Mouse (Mus musculus): Measurements from ENCODE around the gene Gm28051.
A peak's percentile ranks its signal among the peaks of the same experiment; 100 is the strongest.

Gm28051 gene

DNA sequence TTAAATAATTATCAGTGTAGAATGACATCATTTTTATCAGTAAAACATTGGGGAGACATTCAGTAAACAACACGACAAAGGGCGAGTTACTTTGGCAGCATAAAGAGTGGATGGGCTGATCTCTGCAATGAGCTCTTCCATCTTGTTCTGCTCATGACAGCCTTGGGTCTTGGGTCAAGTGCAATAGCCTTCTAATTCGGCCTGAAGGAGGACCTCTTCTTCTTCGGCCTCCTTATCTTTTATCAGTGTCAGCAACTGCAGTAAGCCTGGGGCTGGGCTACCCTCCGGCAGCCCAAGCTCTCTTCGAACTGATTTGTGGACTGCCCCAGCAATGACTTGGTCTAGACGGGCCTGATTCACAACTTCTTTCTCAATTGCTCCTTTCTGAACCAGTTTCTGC, 15.5 kb downstream of the Gm28051 start:
- DNase-seq, result no peak

DNA sequence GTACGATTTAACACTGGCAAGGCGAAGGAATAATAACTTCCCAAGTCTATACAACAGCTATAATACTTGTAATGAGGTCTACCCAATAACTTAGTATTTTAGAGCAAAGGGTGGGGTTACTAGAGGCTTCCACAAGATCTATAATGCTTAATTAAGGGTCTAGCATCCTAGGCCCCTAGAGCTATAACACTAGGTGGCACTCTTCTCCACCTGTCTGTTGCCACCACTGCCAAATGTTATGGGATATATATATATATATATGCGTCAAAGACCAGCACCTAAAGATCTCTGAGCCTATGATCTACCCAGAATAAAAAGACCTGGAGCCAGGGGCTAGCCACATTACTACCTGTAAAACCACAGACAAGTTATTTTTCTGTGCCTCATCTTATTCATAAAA, 17.3 kb downstream of the Gm28051 start:
- DNase-seq, result peak in 1 of 2 experiments; percentile 32

DNA sequence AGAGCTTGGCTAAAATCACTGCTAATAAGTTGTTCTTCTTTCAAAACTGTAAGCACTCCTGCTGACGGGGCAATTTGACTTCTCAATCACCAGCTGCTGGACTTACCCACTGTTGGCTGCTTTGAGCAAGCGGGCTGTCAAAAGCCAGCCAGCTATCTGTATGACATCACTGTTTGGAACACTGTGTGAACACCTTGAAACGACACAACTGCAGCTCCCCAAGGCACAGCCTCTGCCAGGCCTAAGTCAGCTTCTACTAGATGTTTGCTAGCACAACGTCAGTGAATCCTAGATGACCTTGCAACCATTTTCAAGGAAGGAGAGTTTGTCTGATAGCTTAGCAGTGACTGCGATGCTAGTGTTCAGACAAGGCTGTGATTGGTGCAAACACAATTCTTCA, 18.5 kb downstream of the Gm28051 start:
- no peak for DNase-seq

DNA sequence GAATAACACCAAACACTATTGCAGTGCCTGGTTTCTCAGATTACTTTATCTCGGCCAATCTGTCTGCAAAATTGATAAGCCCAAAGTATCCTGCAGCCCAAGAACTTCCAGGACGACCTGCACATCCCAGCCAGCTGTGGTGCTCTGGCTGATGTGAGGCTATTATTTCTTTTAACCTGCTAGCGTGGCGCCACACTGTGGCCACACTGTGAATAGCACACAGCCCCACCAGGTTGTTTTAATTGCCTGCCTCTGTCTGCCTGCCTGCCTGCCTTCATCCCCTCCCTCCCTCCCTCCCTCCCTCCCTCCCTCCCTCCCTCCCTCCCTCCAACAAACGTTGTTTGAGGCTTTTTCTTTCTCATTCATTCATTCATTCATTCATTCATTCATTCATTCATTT, 24.2 kb downstream of the Gm28051 start:
- DNase-seq, result peak in 1 of 2 experiments; percentile 57

DNA sequence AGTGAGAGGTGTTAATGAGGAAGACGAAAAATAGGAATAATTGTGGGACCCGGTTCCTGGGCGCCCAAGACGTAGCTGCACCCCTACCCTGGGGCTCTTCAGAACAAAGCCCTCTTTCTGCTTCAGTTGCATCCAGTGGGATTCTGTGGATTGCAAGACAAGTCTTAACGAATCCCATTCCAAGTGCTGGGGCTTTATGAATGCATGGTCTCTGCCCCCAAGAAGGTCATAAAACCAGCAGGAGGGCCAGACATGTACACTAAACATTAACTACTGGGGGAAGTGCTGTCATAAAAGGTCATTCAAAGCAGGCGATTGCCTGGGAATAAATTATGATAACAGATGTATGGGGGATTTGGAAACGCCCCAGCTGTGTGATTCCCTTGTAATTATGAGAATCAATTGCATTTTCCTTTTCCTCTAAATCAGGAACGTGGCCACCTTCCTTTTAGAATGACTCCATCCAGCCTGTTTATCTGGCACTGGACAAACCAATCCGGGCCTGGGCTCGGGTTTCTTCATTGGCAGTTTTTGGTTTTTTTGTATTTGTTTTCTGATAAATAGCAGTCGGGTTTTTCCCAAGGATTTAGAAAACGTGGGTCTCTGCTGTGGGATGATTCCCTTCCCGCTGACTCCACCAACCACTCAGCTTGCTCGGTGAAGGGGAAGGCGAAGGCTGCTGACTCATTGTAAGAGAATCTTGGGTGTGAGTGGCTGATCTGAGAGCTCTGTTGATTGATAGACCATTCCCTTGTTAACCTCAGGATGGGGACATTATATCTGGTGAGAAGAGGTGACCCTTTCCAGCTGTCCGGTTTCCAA, 26.6 kb downstream of the Gm28051 start:
- no peak for DNase-seq

DNA sequence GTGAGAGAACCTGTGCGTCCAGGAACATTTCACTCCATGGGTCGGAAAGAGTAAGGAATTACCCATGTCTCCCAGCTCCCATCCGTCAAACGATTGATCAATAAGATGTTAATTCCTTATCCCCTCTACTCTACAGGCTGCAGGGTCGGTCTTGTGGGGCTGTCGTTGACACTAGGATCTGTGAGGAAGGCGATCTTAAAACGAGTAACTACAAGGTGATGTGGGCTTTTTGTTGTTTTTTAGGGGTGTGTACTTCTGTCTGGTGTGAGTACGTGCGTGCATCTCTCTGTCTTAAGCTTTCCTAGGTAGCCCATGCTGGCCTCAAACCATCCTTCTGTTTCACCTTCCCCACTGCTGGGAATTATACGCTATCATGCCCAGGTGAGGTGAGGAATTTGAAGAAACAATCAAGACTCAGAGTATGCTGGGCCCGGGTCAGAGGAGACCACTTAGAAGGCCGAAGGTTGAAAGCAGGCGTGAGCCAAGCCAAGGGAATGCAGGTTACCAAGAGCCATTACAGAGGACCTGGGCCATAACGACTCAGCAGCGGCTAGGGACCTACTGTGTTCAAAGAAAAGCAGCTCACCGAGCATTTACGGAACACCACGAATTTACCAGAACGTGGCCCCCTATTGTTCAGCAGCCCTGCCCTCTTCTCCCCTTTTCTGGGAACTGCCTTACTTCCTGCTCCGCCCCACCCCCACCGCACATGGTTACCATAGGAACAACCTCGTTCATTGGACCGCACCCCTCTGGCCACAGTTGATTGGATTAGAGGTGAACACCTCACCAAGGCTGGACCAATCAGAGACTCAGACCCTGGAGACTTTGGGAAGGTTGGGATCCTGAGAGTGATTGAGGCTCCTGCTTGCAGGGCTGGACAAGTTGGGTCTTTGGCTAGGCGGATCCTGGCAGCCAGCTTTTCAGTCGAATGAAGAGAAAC, 27.4 kb downstream of the Gm28051 start:
- peak; percentile 81 to 91 for DNase-seq

DNA sequence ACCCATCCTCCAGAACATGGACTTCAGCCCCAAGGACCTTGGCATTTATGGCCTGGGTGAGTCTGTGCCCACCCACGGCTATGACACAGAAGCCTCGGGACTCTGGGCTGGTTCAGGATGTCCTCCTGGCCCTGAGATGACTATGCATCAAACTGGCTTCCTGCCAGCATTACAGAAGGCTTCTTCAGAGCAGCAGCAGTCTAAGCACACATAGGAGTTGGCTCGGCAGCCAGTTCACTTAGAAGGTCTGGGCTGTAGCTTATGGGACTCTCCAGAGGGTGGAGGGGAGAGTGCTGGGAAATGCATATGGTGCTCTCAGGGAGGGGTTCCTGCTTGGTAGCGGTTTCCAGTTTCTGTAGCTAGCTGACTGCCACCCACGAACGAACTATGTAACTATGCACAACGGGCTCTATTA, 31.8 kb downstream of the Gm28051 start:
- DNase-seq, result no peak

DNA sequence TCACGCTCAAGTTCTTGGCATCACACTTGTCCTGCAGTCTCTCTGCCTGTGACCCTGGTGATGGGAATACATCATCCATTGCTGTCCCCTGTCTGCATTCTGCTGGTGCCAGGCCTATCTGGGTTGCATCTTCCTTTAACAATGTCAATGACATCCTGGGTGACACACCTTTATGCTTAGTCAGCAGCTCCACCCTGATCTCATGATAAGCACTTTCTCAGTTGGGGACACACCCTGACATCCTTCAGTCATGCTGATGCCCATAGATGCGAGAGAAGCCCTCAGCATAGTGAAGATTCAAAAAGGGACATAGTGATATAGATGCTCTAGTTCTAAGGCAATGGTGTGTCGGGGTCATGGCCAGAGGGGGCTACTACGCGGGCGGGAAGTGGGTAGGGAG, 32.4 kb downstream of the Gm28051 start:
- DNase-seq, result no peak

DNA sequence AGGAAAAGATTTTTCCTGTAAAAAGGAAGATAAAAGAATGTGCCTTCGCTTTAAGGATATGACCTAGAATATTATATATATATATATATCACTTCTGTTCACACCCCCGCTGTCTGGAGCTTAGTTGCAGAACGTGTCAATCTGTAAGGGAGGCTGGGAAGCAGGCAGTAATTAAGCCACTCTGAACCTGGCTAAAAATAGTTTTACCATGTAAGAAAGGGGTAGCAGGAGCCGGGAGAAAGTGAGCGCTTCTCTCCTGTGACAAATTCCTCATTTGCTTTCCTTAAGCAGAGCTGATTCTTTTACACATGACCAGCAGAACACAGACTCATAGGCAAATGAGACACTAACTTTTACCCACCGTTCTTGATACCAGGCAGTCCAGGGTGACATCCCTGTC, 33.7 kb downstream of the Gm28051 start:
- no peak for DNase-seq

DNA sequence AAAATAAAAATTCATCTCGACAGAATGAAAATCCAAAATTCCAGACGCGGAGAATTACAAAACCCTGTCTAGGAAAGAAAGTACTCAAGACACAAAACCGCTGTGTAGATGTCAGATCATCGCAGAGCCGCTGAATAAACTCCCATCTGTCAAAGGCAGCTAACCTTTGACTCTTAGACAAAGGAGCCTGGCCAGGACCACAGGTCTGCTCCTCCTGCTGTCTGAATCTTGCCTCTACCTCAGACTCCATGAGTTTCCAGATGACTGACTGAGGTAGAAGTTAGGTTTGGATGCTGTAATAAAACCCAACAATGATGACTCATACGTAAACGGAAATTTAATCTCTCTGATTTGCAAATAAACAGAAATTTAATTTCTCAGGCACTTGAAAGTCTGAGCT, 34.6 kb downstream of the Gm28051 start:
- DNase-seq, result no peak

DNA sequence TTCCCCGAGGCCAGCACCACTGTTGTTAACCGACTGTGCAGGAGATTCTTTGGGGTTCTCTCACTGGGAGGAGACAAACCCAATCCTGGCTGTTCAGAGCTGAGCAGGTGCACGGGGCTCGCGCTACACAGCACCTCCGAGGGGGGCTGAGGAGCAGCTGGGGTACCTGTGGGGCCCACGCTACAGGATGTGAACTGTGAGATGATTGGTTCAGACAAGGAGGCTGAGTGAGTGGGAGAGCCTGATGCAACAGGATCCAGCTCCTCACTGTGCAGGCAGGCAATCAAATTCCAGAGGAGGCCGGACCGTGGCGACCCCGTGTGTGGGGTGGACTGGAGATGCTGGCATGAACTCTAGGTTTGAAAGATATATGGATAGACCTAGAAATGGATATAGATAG, 35.1 kb downstream of the Gm28051 start:
- DNase-seq, result no peak

DNA sequence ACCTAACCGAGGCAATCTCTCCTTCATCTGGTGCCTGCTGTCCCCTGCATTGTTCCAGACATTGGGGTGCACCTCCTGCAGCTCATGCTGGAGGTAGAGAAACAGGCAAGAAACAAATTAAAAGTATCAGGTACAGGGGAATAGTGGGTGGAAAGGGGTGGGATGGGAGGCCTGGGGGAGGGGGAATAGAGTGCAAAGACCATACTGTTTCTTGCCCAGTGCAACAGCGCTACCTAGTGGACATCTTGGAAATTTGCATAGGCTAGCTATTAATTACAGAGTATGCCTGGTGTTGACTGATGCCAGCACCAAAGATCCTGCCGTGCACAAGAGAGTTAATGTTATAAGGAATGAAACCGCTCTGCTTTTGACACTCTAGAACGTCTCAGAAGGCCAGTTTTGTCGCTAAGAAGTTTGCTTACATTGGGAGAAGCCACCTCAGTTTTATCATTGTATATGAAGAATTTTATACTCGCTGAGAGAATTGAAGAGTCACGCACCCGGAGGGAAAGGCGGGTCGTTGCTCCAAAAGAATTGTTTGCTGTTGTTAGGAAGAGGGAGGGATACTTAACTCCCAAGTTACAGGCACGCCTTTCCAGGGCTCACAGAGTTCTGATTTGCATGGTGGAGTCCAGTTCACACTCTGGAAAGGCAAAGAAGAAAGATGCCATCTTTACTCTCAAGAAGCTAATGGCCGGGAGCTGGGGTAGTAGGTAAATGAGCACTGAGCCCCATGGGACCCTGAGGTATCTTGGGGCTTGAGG, 37.8 kb downstream of the Gm28051 start:
- peak; percentile 61 to 69 for DNase-seq

DNA sequence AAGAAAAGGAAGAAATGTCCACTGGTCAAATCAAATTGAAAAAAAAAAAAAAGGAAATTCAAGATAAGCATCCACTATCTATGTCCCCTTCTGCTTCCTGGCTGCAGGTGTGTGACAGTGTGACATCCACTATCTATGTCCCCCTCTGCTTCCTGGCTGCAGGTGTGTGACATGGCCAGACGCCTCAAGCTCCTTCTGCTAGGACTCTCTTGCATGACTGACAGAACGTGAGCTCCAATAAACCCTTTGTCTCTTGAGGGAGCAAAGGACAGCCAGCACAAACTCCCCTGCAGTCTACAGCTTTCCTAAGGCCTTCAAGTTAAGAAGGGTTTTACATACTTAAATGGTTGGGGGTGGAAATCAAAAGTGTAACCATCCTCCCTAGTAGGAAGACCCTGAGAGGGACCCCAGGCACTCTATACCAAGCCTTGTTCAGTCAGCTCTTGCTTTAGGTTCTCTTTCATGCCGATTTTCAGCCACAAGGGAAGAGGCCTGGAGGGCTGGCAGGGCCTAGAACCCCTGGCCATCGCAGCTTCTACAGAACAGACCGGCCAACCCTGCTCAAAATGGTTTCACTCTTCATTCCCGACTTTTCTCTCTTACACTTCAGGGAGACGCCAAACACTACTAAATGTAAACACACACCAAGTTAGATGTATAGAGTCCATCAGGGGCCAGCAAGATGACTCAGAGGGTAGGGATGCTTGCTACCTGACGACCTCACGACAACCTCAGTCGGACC, 42.7 kb downstream of the Gm28051 start:
- no peak for DNase-seq

DNA sequence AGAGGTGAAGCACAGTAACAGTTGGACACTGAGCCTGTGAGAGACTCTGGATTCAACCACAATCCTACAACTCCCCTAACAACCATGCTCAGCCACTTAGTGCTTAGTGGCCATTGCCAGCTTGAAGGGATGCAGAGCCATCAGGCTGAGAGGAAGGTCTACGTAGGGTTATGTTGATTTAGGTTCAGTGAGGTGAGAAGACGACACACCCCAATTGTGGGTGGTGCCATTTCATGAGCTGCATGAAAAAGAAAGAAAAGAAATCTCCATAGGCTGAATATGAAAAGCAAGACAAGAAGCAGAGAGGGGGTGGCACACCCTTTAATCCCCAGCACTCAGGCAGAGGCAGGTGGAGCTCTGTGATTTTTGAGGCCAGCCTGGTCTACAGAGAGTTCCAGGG, 43.4 kb downstream of the Gm28051 start:
- no peak for DNase-seq

DNA sequence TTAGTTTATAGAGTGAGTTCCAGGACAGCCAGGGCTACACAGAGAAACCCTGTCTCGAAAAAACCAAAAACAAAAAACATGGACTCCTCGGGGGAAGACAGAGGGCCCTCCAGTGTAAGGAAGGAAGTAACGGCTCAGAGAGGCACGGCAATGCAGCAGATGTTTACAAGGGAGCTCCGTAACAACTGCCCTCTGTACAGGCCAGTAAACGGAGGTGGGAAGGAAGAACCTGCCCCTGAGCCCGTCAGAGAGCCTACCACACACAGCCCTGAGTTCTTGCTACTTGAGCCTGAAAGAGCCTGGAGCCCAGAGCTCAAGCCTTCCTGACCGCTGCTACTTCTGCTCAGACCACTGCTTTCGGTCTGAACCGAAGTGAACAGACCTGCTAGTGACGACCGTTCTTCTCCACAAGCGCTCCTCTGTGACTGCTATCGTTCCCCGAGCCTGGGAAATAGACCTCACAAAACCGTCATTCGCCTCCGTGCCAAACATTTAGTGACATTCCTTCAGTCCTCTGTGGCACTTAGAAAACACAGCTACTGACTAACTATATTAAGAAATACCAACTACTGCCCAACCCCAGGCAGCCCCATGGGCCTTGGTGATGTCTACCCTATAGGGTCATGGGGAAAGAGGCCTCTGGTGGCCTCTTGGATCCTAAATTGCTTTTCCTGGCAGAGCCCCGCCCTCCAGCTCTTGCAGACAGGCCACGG, 44.3 kb downstream of the Gm28051 start:
- no peak for DNase-seq

DNA sequence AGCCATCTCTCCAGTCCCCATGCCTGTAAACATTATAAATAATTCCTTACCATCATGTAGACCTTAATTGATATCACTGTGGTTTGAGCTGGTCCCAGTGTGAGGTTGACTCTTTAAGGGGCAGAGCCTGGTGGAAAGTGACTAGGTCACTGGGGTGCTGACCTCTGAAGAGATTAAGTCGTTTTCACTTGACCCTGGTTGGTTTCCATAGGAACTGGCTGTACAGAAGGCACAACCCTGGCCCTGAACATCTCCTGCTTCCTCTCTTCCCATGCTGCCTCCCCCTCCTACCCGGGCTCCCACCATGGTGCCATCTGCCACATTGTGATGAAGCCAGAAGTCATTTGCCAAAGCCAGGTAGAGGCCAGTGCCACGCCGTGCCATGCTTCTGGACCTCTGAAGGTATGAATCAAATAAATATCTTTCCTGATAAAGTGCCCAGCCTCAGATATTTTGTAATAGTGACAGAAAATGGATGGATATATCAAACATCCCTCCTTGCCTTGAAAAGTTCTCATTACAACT, 46.7 kb downstream of the Gm28051 start:
- peak; percentile 88 to 90 for DNase-seq

DNA sequence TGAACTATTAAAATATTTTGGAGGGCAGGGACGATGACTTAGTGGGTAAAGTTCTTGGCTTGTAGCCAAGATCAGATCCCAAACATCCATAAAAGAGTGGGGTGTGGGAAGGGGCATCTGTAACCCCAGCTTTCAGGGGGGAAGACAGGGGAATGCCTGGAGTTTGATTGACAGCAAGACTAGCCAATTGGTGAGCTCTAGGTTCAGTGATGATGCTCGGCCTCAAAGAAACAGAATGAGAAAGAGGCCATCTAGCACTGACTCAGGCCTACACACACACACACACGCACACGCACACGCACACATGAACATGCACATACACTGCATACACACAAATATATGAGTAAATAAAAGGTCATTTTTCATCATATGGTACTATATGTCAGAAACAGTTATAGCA, 47.7 kb downstream of the Gm28051 start:
- DNase-seq, result no peak

DNA sequence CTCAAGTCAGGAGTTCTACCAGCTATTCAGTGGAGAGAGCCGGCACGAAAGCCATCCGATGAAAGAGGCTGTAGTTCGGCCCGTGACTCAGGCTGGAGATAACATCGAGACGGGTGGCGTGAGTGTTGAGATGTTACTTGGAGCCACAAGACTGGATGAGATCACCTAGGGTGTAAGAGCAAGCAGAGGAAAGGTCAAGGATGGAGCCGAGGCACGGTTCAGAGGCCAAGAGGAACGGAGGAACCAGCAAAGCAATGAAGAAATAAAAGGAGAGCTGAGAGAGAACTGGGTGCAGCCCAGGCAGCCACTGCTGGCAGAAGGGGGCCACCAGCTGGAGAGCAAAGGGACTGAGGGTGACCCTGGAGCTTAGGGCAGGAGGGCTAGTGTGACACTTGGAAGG, 49.3 kb downstream of the Gm28051 start:
- DNase-seq, result no peak

DNA sequence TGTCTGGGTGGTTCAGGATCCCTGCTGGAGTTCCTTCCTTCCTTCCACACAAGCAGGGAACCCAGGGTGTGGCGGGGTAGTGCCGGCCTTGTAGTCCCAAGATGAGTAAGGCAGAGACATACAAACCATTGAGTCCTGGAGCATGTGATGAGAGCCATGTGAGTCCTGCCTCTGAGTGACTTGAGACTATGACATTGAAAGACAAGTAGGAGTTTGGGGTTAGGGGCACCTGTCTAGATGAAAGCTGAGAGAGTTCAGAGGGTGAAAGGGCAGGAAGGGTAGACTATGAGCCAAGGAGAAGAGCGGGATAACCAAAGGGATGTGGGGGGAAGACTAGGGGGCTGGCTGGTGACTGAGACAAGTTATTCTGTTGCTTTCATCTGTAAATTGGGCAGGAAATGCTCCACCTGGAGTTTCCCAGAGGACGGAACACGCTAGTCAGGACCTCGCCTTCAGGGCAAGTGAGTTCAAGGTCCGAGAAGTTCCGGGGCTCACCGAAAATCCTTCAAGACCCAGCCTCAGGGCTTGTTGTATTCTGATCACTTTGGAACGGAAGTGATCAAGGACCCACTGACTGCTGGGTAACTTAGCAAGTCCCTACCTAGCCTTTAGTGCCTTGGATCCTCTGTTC, 50.6 kb downstream of the Gm28051 start:
- no peak for DNase-seq

DNA sequence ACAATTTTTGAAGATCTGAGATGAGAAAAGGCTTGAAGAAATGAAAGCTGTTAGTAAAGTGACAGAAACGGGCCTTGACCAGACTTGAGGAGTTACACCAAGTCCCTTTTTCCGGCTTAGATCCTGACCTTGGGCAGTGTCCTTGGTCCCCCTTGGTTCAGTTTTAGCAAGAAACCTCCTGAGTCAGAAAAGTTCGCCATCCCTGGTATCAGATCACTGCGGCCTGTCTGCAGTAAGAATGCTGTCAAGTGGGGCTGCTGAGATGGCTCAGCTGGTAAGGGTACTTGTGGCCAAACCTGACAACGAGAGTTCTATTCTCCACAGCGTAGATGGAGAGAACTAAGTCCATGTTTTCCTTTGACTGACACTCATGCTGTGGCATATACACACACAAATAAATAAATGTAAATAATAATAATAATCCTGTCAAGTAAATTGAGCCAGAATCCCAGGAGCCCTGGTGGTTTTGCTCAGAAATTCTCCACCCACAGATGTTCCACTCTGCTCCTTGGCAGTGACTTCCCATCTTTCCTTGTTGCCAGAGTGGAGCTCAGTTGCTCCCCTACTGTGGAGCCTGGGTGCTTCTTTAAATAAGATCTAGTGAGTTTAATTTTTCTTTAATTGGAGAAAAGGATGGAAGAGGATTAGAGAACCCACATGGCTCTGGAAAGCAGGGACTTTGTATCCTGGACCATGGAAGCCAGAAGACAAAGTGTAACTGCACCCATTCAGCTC, 51.5 kb downstream of the Gm28051 start:
- no peak for DNase-seq

Measured in cerebellum, postnatal 25 days (tissue).